Mouse (Mus musculus): ENCODE measurements around the gene Syt17.

Syt17 gene

DNA sequence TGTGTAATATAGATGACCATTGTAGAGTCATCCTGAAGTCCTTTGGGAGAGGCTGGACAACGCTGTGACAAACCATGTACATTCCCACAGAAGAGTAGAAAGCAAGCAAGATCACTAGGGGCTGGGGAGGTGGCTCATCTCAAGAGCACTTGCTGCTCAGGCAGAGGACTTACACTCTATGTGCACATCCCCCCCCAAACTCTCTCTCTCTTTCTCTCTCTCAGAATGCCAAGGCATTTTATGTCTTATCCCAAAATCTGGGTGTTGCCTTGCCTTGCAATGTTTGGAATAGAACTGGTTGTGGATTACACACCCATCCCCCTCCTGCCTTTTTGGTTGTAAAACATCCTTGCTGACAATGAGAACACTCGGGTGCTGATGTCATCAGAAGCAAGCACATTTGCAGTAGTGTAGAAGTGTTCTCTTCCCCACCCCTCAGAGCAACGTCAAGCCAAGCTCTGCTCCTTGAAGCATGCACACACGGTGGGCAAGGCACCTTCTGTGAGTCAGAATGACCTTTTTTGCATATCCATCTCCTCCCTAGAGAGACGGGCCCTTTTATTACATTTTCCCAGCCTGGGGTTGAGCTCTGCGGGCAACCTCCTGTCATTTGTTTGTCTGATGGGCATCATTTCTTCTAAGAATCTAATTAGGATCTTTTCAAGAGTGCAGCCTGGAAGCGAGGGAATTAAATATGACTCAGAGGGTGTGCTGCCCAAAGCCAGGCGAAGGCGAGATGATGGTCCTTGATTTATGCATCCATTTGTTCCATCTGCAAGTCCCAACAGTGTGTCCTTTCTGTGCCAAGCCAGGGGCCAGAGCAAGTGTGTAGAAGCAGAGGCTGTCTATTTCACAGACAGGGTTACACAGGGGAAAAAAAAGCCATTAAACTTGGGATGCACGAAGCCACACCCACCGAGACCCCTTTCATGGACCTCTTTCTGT, 15.1 kb upstream of the Syt17 start:
- DNase-seq, result no peak

DNA sequence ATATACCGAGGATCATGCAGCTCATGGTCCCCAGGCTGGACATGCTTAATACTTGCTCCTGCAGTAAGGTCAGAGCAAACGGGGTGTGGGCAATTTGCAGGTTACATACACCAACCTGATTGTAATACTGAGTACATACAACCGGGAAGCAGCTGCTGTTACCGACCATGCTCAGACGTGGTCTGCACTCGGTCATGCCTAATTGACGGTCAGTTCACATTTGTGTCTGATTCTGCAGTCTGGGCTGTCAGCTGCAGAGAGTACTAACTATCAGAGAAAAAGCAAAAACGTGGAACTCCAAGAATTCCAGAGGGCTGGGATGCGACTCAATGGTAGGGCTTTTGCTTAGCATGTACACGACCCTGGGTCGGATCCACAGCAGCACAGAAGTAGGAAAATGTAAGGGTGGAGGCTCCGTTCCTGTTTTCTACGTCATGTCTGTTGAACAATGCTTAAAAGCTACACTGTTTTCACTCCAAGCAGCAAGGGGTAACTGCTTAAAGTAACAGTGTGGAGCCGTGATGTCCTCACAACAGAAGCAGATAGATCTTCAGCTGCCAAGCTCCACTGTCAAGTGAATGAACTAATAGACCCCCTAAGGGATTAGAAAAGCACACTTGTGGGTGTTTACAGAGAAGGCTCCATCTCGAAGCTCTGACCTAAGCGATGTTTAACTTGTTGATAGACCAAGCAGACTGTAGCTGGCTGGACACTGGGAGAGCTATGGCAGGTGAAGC, 13.5 kb upstream of the Syt17 start:
- no peak for DNase-seq

DNA sequence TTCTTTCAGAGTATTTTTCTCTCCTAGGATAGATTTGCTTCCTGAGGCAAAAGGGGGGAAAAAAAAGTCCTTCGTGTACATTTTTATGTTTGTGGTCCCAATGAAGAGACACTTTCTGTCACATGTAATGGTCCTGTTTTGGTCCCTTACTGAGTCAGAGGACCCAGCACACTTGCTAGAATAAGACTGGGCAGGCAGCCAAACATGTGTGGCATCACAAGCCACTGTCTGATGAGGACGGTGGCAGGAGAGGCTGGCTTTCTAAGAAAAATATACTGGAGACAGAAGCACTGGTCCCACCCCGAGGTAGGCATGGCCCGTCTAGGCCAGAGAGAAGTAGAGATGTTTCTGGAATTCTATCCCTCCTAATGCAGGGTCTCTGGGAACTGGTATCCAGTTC, 5.7 kb upstream of the Syt17 start:
- no peak for DNase-seq

DNA sequence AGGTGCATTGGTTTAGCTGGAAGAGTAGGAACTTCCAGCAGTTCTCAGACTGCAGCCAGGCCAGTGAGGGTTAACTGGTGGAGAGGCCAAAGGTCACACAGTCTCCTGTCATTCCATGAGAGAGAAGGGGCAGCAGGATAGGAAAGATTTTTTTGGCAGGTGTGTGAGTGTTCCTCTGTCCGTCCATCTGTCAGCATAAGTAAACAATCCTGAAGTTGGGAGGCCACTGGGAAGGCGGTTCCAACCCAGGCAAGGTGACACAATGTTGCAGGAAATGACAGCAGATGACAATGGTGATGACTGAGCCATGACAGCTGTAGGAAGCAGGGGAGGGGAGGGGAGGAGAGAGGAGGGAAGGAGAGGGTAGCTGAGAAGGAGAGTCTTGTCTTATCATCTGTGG, 4.9 kb upstream of the Syt17 start:
- no peak for DNase-seq

DNA sequence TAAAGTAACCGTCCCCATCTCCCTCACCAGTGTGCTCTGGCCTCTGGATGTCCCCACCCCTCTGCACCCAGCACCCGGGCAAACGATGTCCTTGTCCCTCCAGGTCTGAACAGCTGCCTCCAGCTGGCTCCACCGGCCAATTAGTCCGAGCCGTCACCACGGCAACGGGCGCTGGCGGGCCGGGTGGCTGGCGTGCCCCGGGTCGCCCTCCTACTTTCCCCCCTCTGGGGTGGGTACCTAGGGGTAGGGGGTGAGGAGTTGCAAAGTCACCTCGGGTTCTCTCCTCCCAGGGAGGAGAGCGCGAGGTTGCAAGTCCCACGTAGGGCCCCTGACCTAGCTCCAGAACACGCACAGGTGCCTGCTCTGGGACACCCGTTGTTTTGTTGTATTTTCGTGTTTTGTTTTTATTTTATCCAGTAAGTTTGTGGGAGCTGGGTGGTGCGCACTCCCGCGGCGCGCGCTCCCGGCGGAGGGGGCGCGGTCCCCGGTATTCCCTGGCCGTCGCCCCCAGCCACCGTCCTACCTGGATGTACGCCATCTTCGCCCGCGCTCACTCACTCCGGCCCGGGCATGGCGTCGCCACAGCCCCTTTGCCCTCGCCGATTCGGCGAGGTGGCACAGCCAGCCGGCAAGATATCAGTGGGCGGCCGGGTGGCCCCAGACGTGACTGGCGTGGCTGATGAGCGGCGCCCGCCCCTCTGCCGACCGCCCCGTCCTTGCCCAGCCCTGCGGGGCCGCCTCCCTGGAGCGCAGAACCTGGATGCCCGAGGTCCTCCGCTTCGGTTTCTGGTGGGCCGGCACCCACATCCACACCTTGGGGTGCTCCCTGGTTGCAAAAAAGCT, 510 bp downstream of the Syt17 start:
- peak; percentile 66 to 78 for DNase-seq

DNA sequence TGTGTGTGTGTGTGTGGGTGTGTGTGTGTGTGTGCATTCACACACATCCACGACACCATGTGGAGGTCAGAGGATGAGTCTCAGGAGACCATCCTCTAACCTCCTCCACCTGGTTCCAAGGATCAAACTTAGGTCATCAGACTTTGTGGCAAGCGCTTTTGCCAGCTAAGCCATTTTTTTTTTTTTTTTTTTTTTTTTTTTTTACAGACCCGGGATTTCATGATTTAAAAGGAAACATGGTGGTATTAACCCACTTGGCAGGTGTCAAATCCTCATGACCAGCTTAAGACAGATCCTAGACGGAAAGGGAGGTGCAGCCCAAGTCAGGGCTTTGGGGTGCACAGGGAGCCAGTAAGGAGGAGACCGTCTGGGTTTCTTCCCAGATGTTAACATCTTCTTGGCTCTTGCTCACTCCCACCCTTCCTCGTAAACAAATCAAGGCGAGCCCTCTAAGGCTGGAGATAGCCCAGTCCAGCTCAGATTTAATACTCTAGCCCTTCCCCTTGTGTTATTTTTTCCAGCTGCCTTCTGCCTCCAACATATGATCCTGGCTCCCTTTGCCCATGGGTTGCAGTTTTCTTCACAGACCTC, 4.0 kb downstream of the Syt17 start:
- DNase-seq, result no peak

DNA sequence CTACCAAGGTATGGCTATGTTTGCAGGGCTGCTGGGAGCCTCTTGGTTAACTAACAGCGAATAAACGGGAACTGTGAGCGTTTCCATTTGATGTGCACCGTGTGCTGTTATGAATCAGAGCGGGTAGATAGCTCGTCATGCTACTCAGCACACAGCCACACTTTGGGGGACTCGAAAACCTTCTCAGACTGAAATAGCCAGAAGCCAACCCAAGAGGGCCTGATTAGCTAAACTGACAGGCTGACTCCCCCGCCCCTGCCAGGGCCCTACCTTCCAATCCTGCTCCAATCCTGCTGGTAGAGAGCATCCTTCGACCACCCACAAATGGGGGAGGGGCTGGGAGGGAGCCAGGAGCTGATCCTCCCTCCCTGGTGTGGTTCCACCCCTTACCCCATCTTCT, 4.7 kb downstream of the Syt17 start:
- no peak for DNase-seq

DNA sequence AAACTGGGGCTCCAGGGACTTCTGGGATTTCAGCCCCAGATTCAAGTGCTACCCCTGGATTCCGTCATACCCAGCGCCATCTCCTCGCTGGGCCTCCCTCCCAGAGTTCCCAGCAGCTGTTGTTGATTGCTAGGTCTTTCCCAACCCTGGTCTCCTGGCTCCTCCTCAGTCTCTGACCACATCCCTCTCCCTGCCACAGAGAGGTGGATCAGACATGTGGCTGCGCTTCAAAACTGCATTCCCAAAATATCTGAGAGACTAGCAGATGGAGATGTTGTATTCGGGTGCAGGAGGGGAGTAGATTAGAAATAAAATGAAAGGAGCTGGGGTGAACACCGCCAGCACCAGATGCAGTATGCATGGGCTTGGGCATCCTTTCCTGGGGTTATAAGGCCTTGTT, 6.5 kb downstream of the Syt17 start:
- DNase-seq, result no peak

DNA sequence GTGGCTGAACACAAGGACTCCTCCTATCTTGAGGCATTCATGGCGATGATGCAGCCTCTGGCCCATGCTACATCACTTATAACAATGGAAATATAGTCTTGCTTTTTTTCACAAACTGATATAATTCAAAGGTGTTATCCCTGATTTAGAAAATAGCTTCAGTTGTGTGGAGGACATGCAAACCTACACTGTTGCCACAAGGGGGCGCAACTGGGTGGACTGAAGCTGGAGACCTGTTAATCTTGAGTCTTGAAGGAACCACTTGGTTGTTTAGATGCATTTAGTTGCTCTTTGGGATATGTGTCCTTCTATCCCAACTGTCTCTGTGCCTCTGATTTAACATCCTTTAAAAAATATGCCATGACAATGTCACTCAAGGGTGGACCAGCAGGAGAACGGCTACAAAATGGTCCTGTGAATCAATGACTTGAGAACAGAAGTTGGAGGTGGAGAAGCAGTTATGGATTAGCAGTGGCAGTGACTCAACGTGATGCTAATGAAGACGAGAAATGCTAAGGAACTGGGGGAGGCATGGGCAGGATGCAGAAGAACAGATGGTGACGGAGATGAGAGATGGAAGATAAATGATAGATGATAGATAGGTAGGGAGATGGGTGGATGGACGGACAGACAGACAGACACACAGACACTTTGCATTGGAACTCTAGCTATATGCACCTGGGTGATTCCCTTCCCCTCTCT, 10.8 kb downstream of the Syt17 start:
- DNase-seq, result peak in 1 of 2 experiments; percentile 58

DNA sequence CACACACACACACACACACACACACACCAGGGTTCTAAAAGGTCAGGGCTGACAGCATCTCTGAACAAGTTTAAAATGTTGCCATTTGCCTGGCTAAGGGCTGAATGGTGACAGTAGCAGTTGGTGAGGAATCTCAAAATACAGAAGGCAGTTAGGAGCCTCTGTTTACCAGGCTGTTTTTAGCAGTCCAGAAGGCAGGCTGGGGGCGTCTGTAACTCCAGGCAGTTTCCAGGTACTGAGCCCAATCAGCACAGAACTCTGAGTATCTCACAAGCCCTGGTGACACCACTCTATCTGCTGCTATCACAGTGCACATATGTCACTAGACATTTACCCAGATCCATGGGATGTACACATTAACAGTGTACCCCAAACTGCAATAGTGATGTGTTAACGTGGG, 19.1 kb downstream of the Syt17 start:
- DNase-seq, result no peak

DNA sequence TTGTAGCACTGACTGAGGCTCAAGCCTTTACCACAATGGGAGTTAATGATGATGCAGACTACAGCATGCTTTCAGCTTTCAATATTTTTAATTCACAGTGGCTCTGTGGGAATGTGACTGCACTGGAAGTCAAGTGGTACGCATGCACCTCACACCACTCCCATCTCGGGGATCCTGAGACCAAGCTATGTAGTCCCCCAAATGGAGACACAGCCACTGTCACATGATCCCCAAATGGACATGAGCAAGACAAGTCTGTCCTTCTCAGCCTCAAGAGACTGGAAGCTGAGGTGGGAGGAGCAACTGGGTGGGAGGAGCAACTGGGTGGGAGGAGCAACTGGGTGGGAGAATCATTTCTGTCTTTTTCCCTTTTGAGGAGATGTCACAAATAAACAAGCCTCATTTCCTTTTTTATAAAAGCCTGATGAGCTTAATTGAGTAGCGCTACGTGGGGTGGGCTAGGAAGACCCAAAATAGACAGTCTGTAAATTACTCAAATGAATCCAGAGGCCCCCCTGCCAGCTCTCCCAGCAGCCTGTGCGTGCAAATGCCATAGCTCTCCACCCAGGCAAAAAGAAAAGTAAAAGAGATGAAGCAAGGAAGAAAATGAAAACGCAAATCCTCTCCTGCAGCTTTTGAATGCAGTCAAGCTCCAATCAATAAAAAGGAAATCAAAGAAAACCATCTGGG, 28.4 kb downstream of the Syt17 start:
- DNase-seq, result no peak

DNA sequence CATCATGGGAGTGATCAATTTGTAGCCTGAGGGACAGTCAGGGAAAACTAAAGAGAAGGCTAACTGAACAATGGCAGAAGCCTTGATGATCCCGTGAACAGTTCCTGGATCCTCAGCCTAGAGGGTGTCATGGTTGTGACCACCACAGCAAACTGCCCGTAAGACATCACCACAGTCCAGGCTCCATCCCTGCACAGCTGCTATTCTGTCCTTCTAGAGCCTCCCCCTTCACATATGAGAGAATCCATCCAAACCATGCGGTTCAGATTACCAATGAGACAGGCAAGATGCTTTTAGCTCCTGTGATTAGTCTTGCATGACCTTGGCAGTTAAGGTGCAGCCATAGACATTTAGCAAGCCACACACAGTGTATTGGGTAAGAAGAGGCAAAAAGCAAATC, 33.8 kb downstream of the Syt17 start:
- no peak for DNase-seq

DNA sequence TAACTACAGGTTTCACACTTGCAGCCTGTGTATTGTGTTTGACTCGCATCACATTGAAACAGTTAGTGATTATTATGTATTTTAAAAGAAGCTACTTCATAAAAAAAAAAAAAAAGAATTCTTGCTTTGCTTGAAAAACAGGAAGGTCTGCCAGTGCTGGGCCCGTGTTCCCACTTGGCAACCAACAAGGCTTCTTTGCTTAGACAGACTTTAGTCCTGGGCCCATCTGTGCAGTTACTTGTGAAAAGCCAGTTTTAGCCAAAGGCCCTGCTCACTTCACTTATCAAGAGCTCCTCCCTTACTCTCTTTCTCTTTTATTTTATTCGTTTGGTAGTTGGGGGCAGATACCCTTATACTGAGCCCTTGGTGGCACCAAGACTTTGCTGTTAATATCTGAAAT, 36.1 kb downstream of the Syt17 start:
- no peak for DNase-seq

DNA sequence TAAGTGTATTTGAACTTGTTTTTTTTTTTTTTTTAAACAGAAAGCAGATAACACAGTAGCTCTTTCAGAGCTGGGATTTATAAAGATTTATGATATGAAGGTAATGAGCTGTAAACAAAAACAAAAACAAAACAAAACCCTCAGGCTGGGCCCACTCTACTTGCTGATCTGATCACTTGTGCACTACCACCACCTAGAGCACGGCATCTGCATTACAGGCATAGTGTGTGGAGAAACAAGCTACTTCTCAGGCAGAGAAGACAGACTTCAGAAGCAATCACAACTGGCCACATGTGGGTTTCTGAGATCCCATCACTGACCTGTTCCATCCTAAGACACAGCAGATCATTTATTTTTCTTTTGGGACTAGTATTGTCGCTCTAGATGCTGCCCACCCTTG, 38.6 kb downstream of the Syt17 start:
- peak; percentile 8 to 49 for DNase-seq

DNA sequence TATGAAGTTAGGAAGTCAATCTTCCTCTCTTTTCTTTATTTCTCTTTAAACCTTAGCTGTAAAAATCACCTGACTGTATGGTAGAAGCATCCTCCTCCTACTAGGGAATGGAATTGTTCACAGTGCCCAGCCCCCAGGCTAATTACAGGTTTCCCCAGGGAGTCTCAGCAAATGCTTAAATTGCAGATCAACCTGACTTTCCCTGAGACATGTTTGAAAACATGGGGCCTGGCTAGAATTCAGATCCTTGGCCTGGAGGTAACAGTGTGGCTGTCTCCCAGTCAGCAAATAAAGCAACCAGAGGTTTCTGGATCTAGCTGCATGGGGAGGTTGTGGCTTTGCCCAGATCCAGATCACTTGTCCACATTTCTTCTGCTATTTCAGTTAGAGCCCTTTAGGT, 42.8 kb downstream of the Syt17 start:
- peak; percentile 4 to 9 for DNase-seq

DNA sequence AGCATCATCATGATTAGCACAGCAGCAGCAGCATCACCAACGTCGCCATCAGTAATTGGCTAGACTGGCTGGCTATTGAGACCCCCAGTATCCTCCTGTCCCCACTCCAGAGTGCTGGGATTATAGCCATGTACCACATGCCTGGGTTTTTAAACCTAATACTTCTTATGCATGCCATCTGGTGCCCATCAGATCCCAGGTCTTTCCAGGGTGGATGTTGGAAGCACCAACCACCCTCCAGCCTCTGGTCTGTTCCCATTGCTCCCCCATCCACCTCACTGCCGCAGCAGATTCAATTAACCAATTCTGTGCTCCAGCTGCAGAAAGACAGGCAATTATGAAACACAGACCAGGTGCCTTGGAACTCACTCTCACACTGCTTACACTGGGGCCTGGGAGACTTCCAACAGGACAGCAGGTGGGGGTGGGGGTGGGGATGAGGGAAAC, 45.4 kb downstream of the Syt17 start:
- no peak for DNase-seq

DNA sequence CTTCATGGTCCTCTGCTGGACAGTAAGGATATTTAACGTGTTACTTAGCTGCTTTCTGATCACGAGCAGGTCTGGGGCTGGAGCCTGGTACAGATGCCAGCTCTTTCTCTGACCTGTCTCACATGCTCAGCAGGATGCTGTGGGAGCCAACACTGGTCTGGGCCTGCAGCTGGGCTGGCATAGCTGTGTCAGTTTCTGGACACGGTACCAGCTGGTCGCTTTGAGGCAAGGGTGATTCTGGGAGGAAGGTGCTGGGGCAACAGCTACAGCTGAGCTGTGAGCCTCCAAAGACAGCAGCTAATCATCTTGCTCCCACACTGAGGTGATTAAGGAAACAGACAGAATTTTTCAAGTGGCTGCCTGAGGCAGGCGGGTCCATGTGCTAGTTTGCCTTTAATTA, 46.1 kb downstream of the Syt17 start:
- no peak for DNase-seq

DNA sequence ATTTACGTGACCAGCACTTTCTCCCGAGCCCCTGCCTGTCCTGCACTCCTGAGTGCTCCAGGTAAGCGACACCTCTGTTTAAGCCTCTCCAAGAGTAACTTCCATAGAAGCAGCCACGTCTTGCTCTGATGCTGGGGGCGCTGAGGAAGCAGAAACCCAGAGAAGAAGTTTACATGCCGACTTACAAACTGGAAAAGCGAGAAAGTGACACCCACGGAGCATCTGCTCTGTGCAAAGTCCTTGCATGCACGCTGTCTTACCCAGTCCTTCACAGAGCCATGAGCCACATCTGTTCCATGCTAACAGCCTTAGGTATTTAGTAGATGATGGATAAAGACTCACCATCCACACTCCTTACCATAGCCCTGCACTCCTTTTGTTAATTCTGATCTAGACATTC, 48.3 kb downstream of the Syt17 start:
- DNase-seq, result no peak

DNA sequence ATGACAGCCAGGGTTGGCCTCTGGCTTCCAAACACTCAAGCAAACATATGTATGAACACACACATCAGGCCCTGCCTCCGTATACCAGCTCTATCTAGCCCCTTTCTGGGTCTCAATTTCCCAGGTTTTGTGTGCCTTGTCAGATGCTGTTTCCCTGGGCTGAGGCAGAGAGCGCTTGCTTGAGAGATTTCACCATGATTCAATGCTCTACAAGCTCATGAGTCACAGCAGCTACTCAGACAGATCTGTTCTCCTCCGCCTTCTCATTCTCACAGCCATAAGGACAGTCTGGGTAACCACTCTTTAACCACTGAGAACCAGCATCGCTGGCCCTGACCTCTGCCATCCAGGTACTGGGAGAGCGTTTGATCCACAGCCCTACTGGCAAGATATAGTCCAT, 57.3 kb downstream of the Syt17 start:
- no peak for DNase-seq

DNA sequence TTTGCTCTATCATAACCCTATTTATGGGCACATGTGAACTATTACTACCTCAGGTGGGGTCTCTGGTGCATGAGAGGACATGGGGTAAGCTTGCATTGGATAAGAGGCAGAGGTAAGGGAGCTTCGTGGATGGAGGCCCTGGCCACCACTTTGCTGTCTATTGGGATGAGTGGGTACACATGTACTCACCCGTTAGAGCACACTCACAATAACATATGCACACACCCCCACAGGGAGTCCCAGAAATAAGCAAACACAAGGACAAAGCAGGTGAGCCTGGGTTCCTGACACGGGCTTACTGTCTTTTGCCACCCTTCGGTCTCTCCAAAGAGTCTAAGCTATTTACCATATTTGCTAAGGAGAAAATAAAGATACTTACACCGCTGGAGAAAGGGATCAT, 67.0 kb downstream of the Syt17 start:
- DNase-seq, result no peak

DNA sequence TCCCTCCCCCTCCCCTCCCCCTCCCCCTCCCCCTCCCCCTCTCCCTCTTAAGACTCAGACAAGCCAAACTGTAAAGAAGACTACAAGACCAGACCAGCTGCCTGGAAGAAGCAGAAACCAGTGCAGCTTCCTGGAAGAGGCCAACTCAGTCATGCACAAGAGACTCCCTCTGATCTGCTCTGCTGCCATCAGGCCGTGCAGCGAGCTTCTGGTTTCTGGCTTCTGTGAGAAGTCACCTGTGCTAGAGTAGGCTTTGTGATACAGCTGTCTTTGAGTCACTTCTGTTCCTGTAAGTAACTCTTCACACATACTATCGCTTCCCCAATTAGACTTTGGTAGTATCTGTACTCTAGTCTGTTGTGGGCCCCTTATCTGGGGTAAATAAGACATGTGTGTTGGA, 68.0 kb downstream of the Syt17 start:
- DNase-seq, result no peak

DNA sequence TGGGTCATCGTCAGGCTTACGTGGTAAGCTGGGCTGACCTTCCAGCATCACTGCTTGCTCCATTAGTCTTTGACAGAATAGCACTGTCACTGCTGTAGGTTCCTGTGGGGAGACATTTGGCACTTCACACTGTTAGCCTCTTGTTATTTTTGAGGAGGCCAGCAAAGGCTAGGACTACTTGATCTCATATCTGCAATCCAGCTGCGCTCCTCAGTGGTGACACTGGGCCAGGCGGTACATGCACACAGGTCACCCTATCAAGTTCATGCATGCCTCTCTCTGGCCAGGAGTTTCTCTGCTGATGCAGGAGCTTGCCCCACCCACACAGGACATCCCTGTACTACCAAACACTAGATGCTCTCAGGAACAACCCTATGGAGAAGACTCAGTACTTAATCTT, 71.4 kb downstream of the Syt17 start:
- DNase-seq, result no peak
